Mouse (Mus musculus): ENCODE measurements around the gene Hmga1. TPM values are rescaled to one million over a fixed set of nuclear protein-coding genes. Genes with fewer than 3 reads are reported as not detected.

The Hmga1 gene
- total RNA-seq, 2 experiments from 2014 or later: 33.6 to 35.7 TPM

Other genes starting within 250 kb of the Hmga1 start
- 10 to 100 TPM; 10.3 to 12.2 TPM for gene Grm4, start 35.1 kb upstream of the Hmga1 start, total RNA-seq (2021)
- gene AI413582, start 9.3 kb downstream of the Hmga1 start, total RNA-seq (2021): 10 to 100 TPM; 65.6 to 69.5 TPM
- gene Nudt3, start 67.0 kb downstream of the Hmga1 start, total RNA-seq (2021): 100 to 1,000 TPM; 534 to 560 TPM
- gene RPS10-NUDT3, start 78.7 kb downstream of the Hmga1 start, total RNA-seq (2021): 1 to 10 TPM in 1 of 2 experiments, not detected in 1; 1.5 TPM
- 100 to 1,000 TPM; 437 to 494 TPM for gene Rps10, start 80.2 kb downstream of the Hmga1 start, total RNA-seq (2021)
- 100 to 1,000 TPM; 302 to 321 TPM for gene Pacsin1, start 99.0 kb downstream of the Hmga1 start, total RNA-seq (2021)
- not detected for gene Spdef, start 172.5 kb downstream of the Hmga1 start, total RNA-seq (2021)

Measured in layer of hippocampus, postnatal 25 days (tissue).